Mouse (Mus musculus) cerebellum, adult 8-10 months (tissue): ENCODE results near the gene Fgr.

Experiments used
- DNase-seq: peaks from one replicate; pipeline ENCODE4 v3.0.0; 2022

Gene Fgr

DNA sequence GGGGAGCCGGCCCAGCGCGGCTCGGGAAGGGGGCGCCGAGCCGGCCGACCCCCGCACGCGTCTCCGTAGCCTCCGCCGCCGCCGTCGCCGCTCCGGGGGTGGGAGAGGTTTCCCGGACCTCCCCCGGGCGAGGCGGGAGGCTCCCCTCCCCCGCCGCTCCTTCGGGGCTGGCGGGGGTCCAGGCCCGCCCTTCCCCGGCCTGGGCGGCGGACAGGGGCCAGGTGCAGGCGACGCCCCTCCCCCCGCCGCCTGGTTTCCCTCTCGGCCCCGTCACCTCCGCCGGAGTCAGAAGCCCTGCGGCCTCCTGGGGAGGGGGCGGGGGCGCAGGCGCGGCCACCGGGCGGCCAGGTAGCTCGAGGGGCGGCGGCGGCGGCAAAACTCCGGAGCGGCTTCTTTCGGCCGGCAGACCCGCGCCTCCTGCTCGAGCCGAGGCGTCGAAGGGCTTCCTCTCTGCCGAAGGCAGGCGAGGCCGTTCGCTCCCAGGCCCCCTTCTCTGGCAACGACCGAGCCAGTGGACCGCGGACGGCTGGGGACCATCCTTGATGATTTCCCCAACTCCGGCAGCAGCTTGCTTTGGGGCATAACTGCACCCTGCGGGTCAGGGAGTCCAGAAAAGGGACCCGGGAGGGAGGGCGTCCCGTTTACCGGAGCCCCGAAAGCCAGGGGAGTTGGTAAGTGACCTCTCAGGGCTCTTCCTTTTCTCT, 65.4 kb downstream of the Fgr start:
- DNase-seq, result no peak

GRCm38 (mm10) chr4:133039832-133040231, 65.9 kb downstream of the Fgr start:
- no peak for DNase-seq

GRCm38 (mm10) chr4:133040241-133040904, 66.5 kb downstream of the Fgr start:
- DNase-seq, result no peak

- DNase-seq, result no peak
These were observed 68.3 kb downstream of the Fgr start for GRCm38 (mm10) chr4:133042244-133042643.

DNA sequence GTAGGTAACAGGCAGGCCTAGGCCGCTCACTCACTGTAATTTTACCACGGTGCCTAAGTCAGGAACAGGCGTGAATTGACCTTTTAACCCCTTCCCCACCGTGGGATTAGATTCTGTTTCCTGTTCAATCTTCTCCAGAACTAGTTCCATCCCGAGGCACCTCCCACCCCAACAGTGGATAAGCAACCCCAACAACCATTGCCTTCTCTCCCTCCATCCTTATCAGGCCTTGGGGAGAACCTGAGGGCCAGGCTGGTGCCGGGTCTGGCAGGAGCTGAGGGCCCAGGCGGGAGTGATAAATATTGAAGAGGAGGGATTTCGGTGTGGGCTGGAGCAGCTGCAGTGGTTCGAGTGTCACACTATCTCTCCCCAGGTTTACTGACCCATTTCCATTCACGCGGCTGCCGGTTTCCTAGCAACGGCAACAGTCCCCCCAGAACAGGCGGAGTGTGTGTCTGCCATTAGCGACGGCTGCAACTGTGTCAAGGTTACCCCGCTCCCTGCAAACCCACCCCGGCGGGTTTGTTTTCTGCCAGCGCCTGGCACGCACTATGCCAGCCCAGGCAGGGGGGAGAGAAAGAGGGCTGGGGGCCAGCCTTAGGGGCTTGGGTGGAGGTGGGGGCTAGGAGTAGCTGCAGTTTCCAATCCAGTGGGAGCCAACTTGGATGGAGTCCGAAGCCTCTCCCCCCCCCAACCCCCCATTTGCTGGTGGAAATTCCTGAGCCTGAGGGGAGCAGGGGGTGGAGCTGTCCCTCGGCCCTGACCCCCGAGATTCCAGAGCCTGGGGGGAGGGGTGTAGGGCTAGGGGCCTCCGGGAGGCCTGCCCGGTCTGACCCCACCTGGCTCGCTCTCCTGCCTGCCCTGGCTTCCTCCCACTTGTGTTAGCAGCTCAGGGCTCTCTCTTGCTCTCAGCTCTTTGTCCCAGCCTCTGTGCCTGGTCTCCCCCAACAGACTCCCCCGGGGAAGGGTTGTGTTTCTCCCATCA, 69.0 kb downstream of the Fgr start:
- no peak for DNase-seq

GRCm38 (mm10) chr4:133043798-133044646, 70.1 kb downstream of the Fgr start:
- peak; percentile 63 for DNase-seq

- DNase-seq, result no peak
These were observed 70.8 kb downstream of the Fgr start for GRCm38 (mm10) chr4:133044647-133045094.

- no peak for DNase-seq
These were observed 72.0 kb downstream of the Fgr start for GRCm38 (mm10) chr4:133045771-133046474.

DNA sequence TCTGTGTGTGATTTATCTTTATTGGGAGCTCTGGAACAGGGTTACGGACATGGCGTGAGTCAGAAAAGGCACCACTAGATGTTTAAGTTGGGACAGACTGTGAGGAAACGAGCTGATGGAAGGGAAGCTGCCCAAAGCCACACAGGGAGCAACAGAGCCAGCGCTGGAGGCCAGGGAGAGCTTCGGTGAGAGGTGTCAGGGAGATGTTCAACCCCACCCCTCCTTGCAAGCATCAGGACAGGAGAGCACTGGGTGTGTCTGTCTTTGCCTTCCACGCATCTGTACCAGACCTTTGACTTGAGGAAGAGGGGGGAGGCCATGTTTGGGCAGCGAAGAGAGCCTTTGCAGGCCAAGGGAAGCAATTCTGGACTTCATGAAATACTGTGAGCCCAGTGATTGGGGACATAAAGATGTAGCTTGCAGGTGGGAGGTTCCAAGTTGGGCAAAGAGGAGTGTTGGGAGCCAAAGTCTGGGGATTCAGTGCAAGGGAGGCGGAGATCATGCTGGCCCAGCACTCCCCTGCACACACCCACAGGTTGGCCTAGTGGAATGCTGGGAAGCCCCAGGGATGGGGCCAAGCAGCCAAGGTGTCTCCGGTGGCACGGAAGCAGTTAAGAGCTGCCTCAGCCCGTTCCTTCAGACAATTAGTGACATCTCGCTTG, 72.9 kb downstream of the Fgr start:
- DNase-seq, result no peak

GRCm38 (mm10) chr4:133047353-133048105, 73.6 kb downstream of the Fgr start:
- DNase-seq, result no peak

- peak; percentile 64 for DNase-seq
These were observed 75.4 kb downstream of the Fgr start for GRCm38 (mm10) chr4:133049071-133049920.

- DNase-seq, result no peak
These were observed 76.4 kb downstream of the Fgr start for GRCm38 (mm10) chr4:133050196-133050836.

DNA sequence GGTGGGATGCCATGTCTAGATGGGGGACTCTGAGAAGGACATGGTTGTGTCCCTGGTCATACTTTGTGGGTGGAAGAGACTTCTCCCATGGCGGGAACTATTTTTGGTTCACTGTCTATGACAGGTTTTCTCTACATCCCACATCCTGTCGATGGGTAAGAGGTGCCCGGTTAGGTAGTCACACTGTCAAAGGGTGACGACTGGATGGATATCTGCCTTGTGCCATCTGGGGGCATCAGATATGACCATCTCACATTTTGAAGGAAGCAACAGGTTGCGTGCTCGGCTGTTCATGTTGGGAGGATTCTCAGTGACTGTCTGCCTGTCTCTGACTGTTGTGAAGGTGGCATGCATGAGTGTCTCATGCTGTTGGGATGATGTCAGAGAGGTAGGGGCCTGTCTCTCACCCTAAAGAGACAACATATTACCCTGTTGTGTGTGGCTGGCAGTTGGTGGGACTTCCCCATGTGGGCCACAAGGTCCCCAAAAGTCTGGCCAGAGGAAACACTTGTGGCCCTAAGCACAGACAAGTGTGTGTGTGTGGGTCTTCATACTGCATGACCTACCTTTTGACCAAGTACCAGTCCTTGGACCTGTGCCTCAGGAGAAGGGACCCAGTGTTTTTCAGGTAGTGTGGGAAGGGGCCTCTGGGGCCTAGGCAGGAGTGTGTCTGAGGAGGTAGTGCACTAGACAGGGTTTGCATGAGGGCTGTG, 77.1 kb downstream of the Fgr start:
- no peak for DNase-seq

DNA sequence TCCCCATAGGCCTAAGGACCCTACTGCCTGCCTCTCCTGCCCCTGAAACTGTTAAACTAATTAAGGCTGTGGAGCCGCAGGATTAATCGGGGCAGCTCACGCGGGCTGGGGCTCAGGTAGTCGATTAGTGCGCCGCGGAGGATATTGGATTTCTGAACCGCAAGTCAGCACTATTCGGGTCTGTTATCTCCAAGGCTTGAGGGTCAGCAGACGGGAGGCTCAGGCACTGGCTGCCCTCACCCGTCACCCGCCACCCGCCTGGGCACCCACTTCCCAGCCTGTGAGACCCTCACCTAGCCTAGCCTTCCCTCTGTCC, 77.6 kb downstream of the Fgr start:
- DNase-seq, result no peak
